25 mouse cellular contexts compared by ENCODE assay signal in the genomic region with DNA sequence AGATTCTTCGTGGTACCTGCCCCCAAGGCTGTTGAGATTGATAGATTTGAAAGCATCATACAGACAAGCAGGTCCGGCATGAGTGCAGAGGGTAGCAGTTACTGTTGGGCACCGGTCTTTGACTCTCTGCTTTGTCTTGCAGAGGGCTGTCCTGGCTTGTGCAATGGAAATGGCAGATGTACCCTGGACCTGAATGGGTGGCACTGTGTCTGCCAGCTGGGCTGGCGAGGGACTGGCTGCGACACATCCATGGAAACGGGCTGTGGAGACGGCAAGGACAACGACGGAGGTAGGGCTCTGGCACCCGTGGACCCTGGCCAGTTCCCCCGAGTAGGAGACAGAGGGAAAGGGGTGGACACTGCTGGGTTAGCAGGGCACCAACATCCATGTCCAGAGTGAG.
A peak's percentile ranks its signal among the peaks of the same experiment; 100 is the strongest.
DNase-seq lines count a peak whose midpoint lies in the region; ATAC-seq lines count a peak whose summit lies in the region.
"Had no signal": no experiment of that assay in that cellular context is flagged by ENCODE, and none has a peak within 500 bp of the region (broad histone marks: within the 10 kb centered on the region; RNA-seq: fewer than 3 reads in every experiment).

No protein-coding gene starts in this region.

- H3K36me3 ChIP-seq in hindbrain, embryonic 16.5 days (ENCODE audit: control insufficient read depth, insufficient read depth, low read length), result no peaks in the 10 kb centered on the region
- H3K36me3 ChIP-seq: G1E; heart, embryonic 15.5 days; limb, embryonic 13.5 days; liver, embryonic 12.5 days had no signal

- WGBS in hindbrain, embryonic 16.5 days, result 78% methylated on average over 11 of the region's 11 CpGs

- peak; percentile 73 for ATAC-seq in hindbrain, embryonic 16.5 days
- ATAC-seq: liver, embryonic 12.5 days; Patski had no signal

- no peak overlapping the region for H3K27ac ChIP-seq in hindbrain, embryonic 16.5 days (ENCODE audit: low read depth, low read length)
- H3K27ac ChIP-seq: forebrain, embryonic 10.5 days; heart, embryonic 15.5 days; limb, embryonic 13.5 days; liver, embryonic 12.5 days; neural tube, embryonic 13.5 days had no signal

- H3K9me3 ChIP-seq in hindbrain, embryonic 16.5 days (ENCODE audit: control insufficient read depth, low read length), result no peaks in the 10 kb centered on the region
- H3K9me3 ChIP-seq: forebrain, embryonic 10.5 days; heart, embryonic 15.5 days; limb, embryonic 13.5 days; liver, embryonic 12.5 days; neural tube, embryonic 13.5 days had no signal

- DNase-seq in cerebellum, postnatal 14 days, result peak; percentile 32 to 35
- DNase-seq in cerebellum, adult 11 months, result no peak
- DNase-seq in layer of hippocampus, postnatal 10 days (ENCODE audit: low spot score in 2 of 2), result peak; percentile 32 to 39
- DNase-seq in layer of hippocampus, postnatal 36 days, result no peak
- peak; percentile 12 to 16 for DNase-seq in cerebellum, postnatal 25 days
- DNase-seq in right cerebral cortex, postnatal 4 days, result no peak
- DNase-seq: adrenal gland, adult 2 months; B cell, adult 2 months; heart, postnatal 36 days; kidney, adult 9 months; kidney, postnatal 14 days; lung, adult 2 months; lung, postnatal 14 days; midbrain, embryonic 14.5 days; thymus, adult 18-20 months; thymus, postnatal 4 days had no signal

- H3K9ac ChIP-seq in hindbrain, embryonic 16.5 days (ENCODE audit: low read depth, low read length), result no peak overlapping the region
- H3K9ac ChIP-seq: heart, embryonic 15.5 days; limb, embryonic 13.5 days; liver, embryonic 12.5 days; neural tube, embryonic 13.5 days had no signal

- H3K4me2 ChIP-seq in hindbrain, embryonic 16.5 days (ENCODE audit: low read length), result no peak overlapping the region
- H3K4me2 ChIP-seq: heart, embryonic 15.5 days; limb, embryonic 13.5 days; liver, embryonic 12.5 days; neural tube, embryonic 13.5 days had no signal

- H3K4me1 ChIP-seq in hindbrain, embryonic 16.5 days (ENCODE audit: control insufficient read depth, insufficient read depth, low read depth, low read length), result peaks cover 8% of the 10 kb centered on the region

- no peaks in the 10 kb centered on the region for H3K27me3 ChIP-seq in hindbrain, embryonic 16.5 days (replicated peaks; ENCODE audit: control insufficient read depth, insufficient read depth, low read length)
- H3K27me3 ChIP-seq: CH12.LX; heart, embryonic 15.5 days; limb, embryonic 13.5 days; neural tube, embryonic 13.5 days; Patski had no signal

- no peak overlapping the region for H3K4me3 ChIP-seq in hindbrain, embryonic 16.5 days (ENCODE audit: low read length)
- H3K4me3 ChIP-seq: forebrain, embryonic 10.5 days; heart, embryonic 15.5 days; limb, embryonic 13.5 days; liver, embryonic 12.5 days; neural tube, embryonic 13.5 days had no signal

Comparison
In these comparisons a context has a peak if more than half of its experiments do, and no peak if none do; other contexts are left out.
1. DNase-seq: peak in cerebellum, postnatal 14 days (2 of 2), layer of hippocampus, postnatal 10 days (2 of 2) and cerebellum, postnatal 25 days (2 of 2); none in cerebellum, adult 11 months (single experiment), layer of hippocampus, postnatal 36 days (0 of 2) and right cerebral cortex, postnatal 4 days (single experiment).